Mouse (Mus musculus) forebrain, embryonic 15.5 days (tissue): ENCODE results near the gene Dlec1. TPM values are rescaled to one million over a fixed set of nuclear protein-coding genes. Genes with fewer than 3 reads are reported as not detected.

Source experiments
- ATAC-seq: fragments of 200-750 bp; cut with Nextera tagmentation; replicated peaks from 2 replicates; pipeline ENCODE4 v1.8.0; 2017; ENCODE audit warnings: mild to moderate bottlenecking, moderate TSS enrichment, moderate library complexity
- H3K27ac ChIP-seq: fragments of 300-500 bp; sonication (generic); replicated peaks from 2 replicates; pipeline ENCODE4 v1.5.1; 2015; ENCODE audit warnings: mild to moderate bottlenecking, inconsistent platforms
- H3K27me3 ChIP-seq: fragments of 300-500 bp; sonication (generic); 2 replicates; pipeline ENCODE4 v1.6.1; 2015; ENCODE audit warnings: inconsistent platforms
- H3K36me3 ChIP-seq: fragments of 300-500 bp; sonication (generic); 2 replicates; pipeline ENCODE4 v1.6.1; 2015; ENCODE audit warnings: mild to moderate bottlenecking, inconsistent platforms
- H3K4me1 ChIP-seq: fragments of 300-500 bp; sonication (generic); 2 replicates; pipeline ENCODE4 v1.6.1; 2015; ENCODE audit warnings: inconsistent platforms
- H3K4me2 ChIP-seq: fragments of 300-500 bp; sonication (generic); replicated peaks from 2 replicates; pipeline ENCODE4 v1.6.1; 2015; ENCODE audit warnings: mild to moderate bottlenecking, inconsistent platforms
- H3K4me3 ChIP-seq: fragments of 300-500 bp; sonication (generic); 2 replicates; pipeline ENCODE4 v1.5.1; 2015; ENCODE audit warnings: mild to moderate bottlenecking, inconsistent platforms
- H3K9ac ChIP-seq: fragments of 300-500 bp; sonication (generic); replicated peaks from 2 replicates; pipeline ENCODE4 v1.6.1; 2015; ENCODE audit warnings: mild to moderate bottlenecking, inconsistent platforms
- H3K9me3 ChIP-seq: fragments of 300-500 bp; sonication (generic); 2 replicates; pipeline ENCODE4 v1.6.1; 2016; ENCODE audit warnings: inconsistent platforms
- WGBS: fragments of 180-500 bp; shearing (Covaris S2); methylation state at CpG from one replicate; pipeline ENCODE4 v1.1.7; 2015; ENCODE audit warnings: mixed read lengths; 5-methylcytosine and 5-hydroxymethylcytosine counted together
- polyA plus RNA-seq: library from polyadenylated mRNA; unstranded; fragments of >200 nt; fragmentation: Nextera tagmentation; extraction: Ambion mirVana; gene quantifications from 2 replicates; pipeline ENCODE4 v1.2.1, GENCODE M21; 2015

Gene Dlec1
- polyA plus RNA-seq, 1 experiment from 2014 or later = 0.36 TPM

- 82% methylated on average over 19 of the region's 19 CpGs for WGBS
- Histone ChIP-seq H3K9ac (no peak overlapping the region), H3K4me3 (no peak overlapping the region), H3K9me3 (no peaks in the 10 kb centered on the region), H3K4me2 (no peak overlapping the region), H3K27me3 (no peaks in the 10 kb centered on the region), H3K27ac (no peak overlapping the region), H3K36me3 (no peaks in the 10 kb centered on the region), H3K4me1 (no peaks in the 10 kb centered on the region)
- no peak for ATAC-seq
Observed at GRCm38 (mm10) chr9:119119409-119120167, 17.3 kb downstream of the Dlec1 start.

GRCm38 (mm10) chr9:119120168-119120560 is 17.9 kb downstream of the Dlec1 start:
- 75% methylated on average over 3 of the region's 3 CpGs for WGBS
- no peak overlapping the region for H3K4me2 ChIP-seq
- no peaks in the 10 kb centered on the region for H3K27me3 ChIP-seq
- no peak overlapping the region for H3K27ac ChIP-seq
- H3K4me3 ChIP-seq = no peak overlapping the region
- no peak for ATAC-seq
- no peaks in the 10 kb centered on the region for H3K4me1 ChIP-seq
- no peak overlapping the region for H3K9ac ChIP-seq
- no peaks in the 10 kb centered on the region for H3K36me3 ChIP-seq
- H3K9me3 ChIP-seq = no peaks in the 10 kb centered on the region

GRCm38 (mm10) chr9:119122596-119123369 is 20.5 kb downstream of the Dlec1 start:
- Histone ChIP-seq H3K9ac (no peak overlapping the region), H3K9me3 (no peaks in the 10 kb centered on the region), H3K27ac (no peak overlapping the region), H3K4me1 (no peaks in the 10 kb centered on the region), H3K4me3 (no peak overlapping the region), H3K27me3 (no peaks in the 10 kb centered on the region), H3K4me2 (no peak overlapping the region), H3K36me3 (no peaks in the 10 kb centered on the region)
- ATAC-seq = no peak
- WGBS = 89% methylated on average over 18 of the region's 18 CpGs

DNA sequence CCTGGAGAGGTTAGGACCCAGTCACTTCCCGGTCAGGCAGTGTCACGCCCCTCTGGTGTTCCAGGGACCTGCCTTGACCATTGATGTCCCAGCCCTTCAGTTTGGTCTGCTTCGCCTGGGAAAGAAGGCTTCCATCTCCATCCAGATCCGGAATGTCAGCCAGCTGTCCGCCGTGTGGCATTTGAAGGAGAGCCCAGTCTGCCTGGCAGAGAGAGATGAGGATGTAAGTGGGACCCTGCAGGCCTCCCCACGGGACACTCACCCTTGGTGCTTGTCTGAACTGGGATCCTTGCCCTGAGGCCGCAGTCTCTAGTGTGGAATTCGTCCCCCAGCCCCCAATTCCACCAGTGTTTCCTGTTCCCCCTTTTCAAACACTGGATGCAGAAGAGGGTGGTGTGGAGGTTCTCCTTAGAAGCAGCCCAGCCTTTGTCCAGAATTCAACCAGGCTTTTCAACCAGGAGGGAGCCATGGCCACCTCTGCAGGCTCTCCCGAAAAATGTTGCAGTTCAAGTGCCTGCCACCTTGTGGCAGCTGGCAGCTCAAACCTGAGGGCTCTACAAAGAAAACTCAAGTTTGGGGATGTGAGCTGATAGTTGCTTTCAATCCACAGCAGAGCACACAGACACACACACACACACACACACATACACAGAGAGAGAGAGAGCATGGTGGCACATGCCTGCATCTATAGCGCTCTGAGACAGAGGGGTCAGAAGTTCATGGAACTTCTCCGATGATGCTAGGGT is 26.3 kb downstream of the Dlec1 start:
- no peaks in the 10 kb centered on the region for H3K9me3 ChIP-seq

GRCm38 (mm10) chr9:119130692-119131091 is 28.4 kb downstream of the Dlec1 start:
- no peak overlapping the region for H3K4me3 ChIP-seq
- no peaks in the 10 kb centered on the region for H3K9me3 ChIP-seq
- no peaks in the 10 kb centered on the region for H3K36me3 ChIP-seq
- no peak overlapping the region for H3K27ac ChIP-seq
- no peak overlapping the region for H3K4me2 ChIP-seq
- ATAC-seq = no peak
- H3K4me1 ChIP-seq = no peaks in the 10 kb centered on the region
- WGBS = 68% methylated on average over 5 of the region's 5 CpGs
- H3K27me3 ChIP-seq = no peaks in the 10 kb centered on the region
- H3K9ac ChIP-seq = no peak overlapping the region

More for the DNA sequence above, 26.3 kb downstream of the Dlec1 start:
- Histone ChIP-seq H3K9ac (no peak overlapping the region), H3K4me2 (no peak overlapping the region), H3K27me3 (no peaks in the 10 kb centered on the region), H3K36me3 (no peaks in the 10 kb centered on the region), H3K27ac (no peak overlapping the region), H3K4me1 (no peaks in the 10 kb centered on the region), H3K4me3 (no peak overlapping the region)
- ATAC-seq = no peak
- WGBS = 84% methylated on average over 12 of the region's 12 CpGs

DNA sequence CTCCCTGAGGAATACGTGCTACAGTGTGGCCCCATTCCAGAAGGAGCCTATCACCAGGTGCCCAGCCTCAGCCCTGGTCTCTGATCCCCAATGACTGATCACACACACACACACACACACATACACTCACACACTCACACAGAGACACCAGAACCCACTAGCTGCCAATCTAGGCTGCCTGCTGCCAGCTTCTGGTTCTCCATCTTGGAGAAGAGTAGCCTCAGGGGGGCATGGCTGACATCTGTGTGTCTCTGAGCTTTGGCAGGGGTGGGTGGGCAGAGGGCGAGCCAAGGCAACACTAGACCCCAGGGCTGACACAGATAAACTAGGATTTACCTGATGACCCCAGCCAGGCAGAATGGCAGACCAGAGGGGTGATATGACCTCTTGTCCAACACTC is 36.6 kb downstream of the Dlec1 start:
- Histone ChIP-seq H3K27me3 (no peaks in the 10 kb centered on the region), H3K9ac (no peak overlapping the region), H3K27ac (no peak overlapping the region), H3K4me2 (no peak overlapping the region), H3K4me1 (no peaks in the 10 kb centered on the region), H3K4me3 (no peak overlapping the region), H3K9me3 (no peaks in the 10 kb centered on the region), H3K36me3 (no peaks in the 10 kb centered on the region)
- WGBS = 89% methylated on average over 2 of the region's 2 CpGs
- ATAC-seq = no peak

- no peak overlapping the region for H3K27ac ChIP-seq
- H3K4me3 ChIP-seq = no peak overlapping the region
- H3K27me3 ChIP-seq = no peaks in the 10 kb centered on the region
- no peaks in the 10 kb centered on the region for H3K4me1 ChIP-seq
- H3K9me3 ChIP-seq = no peaks in the 10 kb centered on the region
- no peak overlapping the region for H3K4me2 ChIP-seq
- WGBS = 90% methylated on average over 5 of the region's 5 CpGs
- no peak overlapping the region for H3K9ac ChIP-seq
- no peaks in the 10 kb centered on the region for H3K36me3 ChIP-seq
- no peak for ATAC-seq
Observed at GRCm38 (mm10) chr9:119142066-119142465, 39.8 kb downstream of the Dlec1 start.

DNA sequence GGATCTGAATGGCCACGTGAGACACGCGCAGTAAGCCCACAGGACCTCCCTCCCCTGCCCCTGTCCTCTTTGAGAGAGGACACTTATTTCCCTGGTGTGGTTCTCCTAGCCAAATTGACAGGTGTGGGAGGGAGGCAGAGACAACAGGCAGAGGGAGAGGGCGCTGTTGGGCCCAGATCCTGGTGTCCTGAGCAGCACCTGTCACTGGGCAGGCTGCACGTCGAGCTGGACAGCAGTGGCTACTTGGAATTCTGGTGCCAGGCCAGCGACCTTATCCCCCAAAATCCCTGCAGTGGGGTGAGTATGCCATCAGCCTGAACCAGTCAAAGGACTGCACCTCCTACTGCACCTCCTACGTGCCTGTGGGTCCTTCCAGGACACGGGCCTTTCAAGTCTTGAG is 41.1 kb downstream of the Dlec1 start:
- no peak for ATAC-seq
- Histone ChIP-seq H3K4me1 (no peaks in the 10 kb centered on the region), H3K27me3 (no peaks in the 10 kb centered on the region), H3K27ac (no peak overlapping the region), H3K4me3 (no peak overlapping the region), H3K36me3 (no peaks in the 10 kb centered on the region), H3K9me3 (no peaks in the 10 kb centered on the region), H3K9ac (no peak overlapping the region), H3K4me2 (no peak overlapping the region)
- 75% methylated on average over 9 of the region's 9 CpGs for WGBS

- Histone ChIP-seq H3K9me3 (no peaks in the 10 kb centered on the region), H3K4me2 (no peak overlapping the region), H3K36me3 (no peaks in the 10 kb centered on the region), H3K4me3 (no peak overlapping the region), H3K4me1 (no peaks in the 10 kb centered on the region), H3K27ac (no peak overlapping the region), H3K9ac (no peak overlapping the region), H3K27me3 (no peaks in the 10 kb centered on the region)
- ATAC-seq = no peak
- WGBS = 66% methylated on average over 8 of the region's 8 CpGs
Observed at GRCm38 (mm10) chr9:119144696-119145095, 42.4 kb downstream of the Dlec1 start.

- ATAC-seq = no peak
- H3K4me2 ChIP-seq = no peak overlapping the region
- WGBS = 50% methylated on average over 10 of the region's 10 CpGs
Observed at GRCm38 (mm10) chr9:119145137-119145536, 42.9 kb downstream of the Dlec1 start.

DNA sequence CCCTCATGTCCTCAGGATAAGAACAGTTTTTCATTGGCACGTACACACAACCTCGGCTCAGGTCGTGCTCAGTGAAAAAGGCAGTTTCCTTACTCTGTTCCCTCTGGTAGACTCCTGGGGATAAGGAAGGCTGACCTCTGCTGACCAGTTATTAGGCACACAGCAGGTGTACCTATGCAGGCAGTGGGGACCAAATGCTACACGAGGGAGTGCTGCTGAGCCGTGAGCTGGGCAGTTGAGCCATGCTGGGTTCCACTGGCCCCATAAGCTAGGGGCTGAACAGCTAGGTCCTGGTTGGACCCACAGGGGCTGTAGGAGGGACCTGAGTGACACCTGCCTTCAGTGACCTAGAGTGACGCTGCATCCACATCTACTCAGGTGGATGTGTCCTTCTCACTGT is 43.4 kb downstream of the Dlec1 start:
- H3K4me1 ChIP-seq = no peaks in the 10 kb centered on the region
- no peaks in the 10 kb centered on the region for H3K27me3 ChIP-seq
- no peak overlapping the region for H3K9ac ChIP-seq
- ATAC-seq = no peak
- H3K4me3 ChIP-seq = no peak overlapping the region
- no peak overlapping the region for H3K4me2 ChIP-seq
- H3K9me3 ChIP-seq = no peaks in the 10 kb centered on the region
- 66% methylated on average over 6 of the region's 6 CpGs for WGBS
- no peak overlapping the region for H3K27ac ChIP-seq
- H3K36me3 ChIP-seq = no peaks in the 10 kb centered on the region

More at GRCm38 (mm10) chr9:119145137-119145536, 42.9 kb downstream of the Dlec1 start:
- Histone ChIP-seq H3K4me3 (no peak overlapping the region), H3K9me3 (no peaks in the 10 kb centered on the region), H3K36me3 (no peaks in the 10 kb centered on the region), H3K4me1 (no peaks in the 10 kb centered on the region), H3K27ac (no peak overlapping the region), H3K9ac (no peak overlapping the region), H3K27me3 (no peaks in the 10 kb centered on the region)

DNA sequence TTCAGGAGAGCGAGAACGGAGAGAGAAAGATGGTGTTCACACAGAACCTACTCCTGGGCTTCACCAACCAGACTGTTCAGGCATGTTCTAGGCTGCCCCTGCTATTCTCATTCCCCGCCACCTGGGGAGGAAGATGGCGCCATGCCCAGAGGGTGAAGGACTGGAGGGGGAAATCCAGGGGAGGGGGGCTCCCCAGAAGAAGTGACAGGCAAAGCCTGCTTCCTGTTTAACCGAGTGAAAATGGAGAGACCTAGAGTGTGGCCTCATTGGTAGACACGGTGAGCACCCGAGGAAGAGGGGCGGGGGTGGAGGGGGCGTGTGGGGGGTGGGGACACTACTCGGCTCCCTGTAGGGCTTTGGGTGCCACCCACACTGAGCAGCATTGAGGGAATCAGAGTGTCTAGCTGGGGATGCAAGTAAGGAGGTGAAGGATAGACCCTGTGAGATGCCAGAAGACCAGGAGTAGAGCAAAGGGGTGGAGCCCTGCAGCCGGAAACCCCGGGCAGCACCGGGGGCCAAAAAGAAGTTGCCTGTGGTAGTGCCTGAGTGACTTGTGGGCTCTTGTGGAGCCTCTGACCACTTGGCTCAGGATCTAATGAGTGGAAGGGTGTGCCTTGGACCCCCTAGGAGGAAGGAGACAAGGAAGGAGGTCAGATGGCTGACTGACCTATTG is 44.0 kb downstream of the Dlec1 start:
- H3K27ac ChIP-seq = no peak overlapping the region
- no peak overlapping the region for H3K9ac ChIP-seq
- no peaks in the 10 kb centered on the region for H3K27me3 ChIP-seq
- ATAC-seq = no peak
- H3K4me1 ChIP-seq = no peaks in the 10 kb centered on the region
- H3K4me3 ChIP-seq = no peak overlapping the region
- H3K36me3 ChIP-seq = no peaks in the 10 kb centered on the region
- no peaks in the 10 kb centered on the region for H3K9me3 ChIP-seq
- 78% methylated on average over 13 of the region's 13 CpGs for WGBS
- H3K4me2 ChIP-seq = no peak overlapping the region
